Mouse (Mus musculus) yolk sac, embryonic 10.5 days (tissue): ENCODE data around the gene Prss45.
A peak's percentile ranks its signal among the peaks of the same experiment; 100 is the strongest.

Experiments used
- DNase-seq: peaks from one replicate; pipeline ENCODE4 v3.0.0-alpha.2; 2017; ENCODE audit warnings: low spot score

Prss45 gene

DNA sequence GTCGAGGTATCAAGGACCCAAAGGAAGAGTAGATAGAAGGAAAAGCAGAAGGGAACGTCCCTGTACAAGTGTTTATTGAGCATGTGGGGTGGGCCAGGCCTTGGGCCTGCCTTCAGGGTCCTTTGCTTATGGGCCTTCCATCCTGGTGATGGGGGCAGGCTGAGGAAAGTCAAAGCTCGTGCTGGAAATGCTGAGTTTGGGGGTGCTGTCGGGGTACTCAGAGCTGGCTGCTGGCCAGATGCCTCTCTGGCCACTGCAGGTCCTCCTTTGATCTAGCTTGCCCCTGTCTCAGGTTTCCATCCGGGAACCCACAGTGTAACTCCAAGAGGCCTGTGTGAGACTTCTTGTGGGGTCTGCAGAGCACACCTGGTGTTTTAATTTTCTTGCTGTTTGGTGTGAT lies 24.1 kb downstream of the Prss45 start:
- no peak for DNase-seq

GRCm38 (mm10) chr9:110858967-110859596 lies 24.7 kb downstream of the Prss45 start:
- no peak for DNase-seq

DNA sequence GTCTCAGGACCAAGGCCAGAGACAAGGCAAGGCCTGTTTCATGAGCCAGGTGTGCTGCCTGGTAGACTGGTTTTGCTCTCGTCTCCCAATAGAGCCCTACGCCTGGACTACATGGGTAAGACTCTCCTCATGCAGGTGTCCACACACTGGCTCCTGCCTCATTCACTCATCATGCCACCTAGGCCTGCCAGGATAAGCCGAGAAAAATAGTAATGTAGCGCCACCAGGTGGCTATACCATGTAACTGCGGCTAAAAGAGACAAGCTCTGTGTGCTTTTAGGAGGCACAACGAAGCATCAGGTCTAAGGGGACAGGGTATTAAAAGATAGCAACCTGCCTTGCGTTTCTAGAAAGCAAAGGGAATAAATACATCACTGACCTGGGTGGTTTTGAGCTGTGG lies 36.6 kb downstream of the Prss45 start:
- no peak for DNase-seq

DNA sequence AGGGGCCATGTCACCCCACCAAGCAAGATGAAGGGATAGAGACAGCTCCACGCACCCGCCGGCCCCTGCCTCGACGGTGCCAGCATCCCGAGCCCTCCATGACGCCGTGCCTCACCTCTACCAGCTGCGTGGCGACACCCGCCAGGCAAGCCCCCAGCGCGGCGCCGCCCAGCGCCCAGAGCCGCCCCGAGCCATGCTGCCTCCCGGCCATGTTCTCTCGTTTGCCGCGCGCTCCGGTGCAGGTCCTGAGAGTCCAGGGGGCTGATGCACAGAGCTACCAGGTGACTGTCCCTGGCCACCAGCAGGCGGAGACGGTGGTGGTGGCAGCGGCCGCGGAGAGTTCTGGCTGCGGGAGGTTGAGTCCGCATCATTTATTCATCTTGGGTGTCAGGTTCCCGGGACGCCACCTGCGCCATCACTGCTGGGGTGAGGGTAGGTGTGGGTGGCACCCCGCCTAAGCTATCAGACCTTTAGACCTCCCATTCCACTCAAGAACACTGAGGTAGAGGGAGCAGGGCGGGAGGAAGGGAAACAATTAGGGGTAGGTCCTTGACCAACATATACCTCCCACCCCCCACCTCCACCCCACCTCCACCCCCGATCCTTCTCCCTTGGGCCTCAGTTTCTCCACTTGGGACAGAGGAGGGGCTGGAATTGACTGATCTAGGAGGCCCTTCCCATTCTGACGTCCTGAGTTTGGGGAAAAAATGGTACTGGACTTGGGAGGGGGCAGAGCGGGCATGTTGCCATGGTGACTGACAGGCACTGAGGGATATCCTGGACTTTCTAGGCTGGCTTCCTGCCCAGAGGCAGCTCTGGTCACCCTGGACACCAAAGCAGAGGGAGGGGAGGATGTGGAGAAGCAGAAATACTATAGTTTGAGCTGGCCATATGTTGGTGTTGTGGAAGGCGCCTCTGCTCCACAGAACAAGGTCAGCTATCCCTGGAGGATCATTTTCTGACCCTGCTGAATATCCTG lies 39.6 kb downstream of the Prss45 start:
- DNase-seq: no peak

- no peak for DNase-seq
Observed at GRCm38 (mm10) chr9:110874660-110875191, 40.3 kb downstream of the Prss45 start.

GRCm38 (mm10) chr9:110875288-110875695 lies 40.9 kb downstream of the Prss45 start:
- DNase-seq: peak; percentile 80

DNA sequence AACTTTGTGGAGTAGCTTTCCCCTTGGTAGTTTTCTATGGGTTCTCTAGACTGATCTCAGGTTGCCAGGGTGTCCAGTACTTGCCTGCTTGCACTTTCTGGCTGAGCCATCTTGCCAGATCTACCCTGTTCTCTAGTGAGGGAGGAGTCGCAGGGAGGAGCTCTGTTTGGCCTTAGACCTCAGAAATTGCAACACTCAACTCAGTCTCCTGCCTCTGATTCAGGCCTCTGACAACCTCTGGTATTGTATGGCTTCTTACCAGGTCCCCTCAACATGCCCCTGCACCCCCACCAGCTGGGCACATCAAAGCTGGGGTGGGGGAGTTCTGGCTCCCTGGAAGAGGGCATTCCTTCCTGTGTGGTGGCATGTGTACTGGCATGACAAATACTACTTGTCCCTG lies 43.0 kb downstream of the Prss45 start:
- peak; percentile 51 for DNase-seq

DNA sequence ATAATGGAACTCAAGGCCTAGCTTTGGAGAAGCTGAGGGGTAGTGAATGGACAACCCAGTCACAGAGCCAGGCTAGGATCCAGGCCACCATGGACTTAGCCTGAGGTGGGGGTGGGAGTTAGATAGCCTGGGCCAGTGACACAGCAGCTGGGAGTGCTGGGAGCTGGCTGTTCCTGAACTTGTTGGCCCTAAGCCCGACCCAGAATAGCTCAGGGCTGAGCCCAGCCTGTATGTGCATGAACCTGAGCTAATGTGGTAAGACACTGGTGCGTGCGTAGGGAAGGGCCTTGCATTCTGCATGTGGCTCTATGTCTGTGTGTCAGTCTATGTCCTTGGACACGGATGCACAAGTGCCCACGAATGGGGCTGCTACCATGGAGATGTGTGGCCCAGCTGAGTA lies 43.5 kb downstream of the Prss45 start:
- DNase-seq: no peak

DNA sequence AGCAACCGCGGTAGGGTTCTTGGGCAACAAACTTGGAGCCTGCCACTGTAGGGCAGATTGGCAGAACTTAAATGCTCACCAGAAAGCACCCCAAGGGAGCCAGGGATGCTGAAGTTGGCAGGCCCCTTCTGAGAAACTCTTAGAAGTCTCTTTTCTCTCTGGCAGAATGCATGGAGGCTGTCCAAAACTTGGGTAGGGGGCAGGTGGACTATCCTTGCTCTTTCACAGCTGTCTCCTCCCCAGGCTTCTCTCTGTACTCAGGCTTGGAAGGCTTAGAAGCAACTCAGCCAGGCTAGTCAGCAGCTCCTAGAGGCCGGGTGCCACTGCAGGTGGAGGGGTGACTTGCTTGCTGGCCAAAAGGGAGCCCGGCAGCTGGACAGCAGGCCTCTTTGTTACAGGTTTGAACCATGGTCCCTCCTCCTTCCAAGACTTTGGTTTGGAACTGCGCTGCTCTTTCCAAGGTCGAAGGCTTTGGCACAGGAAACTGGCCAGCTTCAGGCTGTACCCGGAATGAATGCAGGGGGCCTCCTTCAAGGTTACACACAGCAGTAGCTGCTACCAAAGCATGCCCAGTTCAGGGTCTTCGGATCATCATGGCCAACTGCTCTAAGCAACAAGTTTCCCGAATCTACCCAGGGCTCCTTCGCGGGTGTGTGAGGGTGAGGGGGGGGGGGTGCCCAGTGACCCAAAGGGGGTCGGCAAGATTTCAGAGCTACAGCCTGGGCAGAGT lies 45.0 kb downstream of the Prss45 start, which contains the start of gene Als2cl:
Gene Als2cl (plus strand): TSS at position 680 of the 730 bp plus-strand sequence.
- no peak for DNase-seq

DNA sequence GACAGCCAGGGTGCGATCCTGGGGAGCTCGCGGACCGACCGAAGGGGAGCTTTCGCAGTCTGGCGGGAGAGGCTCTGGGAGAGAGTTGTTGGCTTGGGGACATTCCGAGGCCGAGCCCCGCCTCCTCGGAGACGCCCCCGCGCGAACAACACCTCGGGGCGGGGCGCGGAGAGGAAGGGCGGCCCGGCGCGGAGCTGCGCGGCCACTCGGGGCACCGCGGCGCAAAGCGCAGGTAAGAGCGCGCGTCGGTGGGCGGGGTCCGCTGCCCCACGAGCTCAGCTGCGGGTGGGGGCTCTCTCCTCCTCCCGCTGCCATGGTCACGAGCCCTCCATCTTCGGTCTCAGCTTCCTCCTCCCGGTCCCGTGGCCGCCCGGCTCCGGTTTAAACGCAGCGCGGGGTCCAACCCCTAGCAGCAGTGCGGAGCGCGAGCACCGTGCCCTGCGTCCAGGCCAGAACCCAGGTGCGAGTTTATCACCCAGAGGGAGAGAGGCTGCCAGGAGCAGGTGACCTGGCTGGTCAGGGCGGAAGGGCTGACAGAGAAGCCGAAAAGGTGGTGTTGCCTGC lies 45.7 kb downstream of the Prss45 start, which contains the start of gene Tmie:
Gene Tmie (minus strand): TSS at position 116 of the 564 bp plus-strand sequence.
- peak; percentile 73 for DNase-seq

DNA sequence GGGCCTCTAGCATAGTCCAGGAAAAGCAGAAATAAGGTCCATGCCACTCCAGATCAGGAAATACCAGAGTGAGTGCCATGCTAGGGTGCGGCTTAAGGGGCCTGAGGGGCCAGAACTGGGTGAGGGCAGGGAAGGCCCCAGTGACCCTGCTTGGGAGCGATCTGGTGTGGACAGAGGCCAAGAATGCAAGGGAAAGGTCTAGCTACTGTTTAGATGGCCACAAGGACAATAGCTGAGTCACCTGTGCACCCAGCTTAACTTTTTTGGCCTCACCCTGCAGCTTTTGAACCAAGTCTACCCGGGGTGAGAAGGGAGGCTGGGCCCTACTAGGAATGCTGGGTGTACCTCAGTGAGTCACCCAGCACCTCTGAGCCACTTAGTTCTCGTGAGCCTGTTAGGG lies 46.4 kb downstream of the Prss45 start:
- DNase-seq: peak; percentile 21

GRCm38 (mm10) chr9:110881953-110882352 lies 47.6 kb downstream of the Prss45 start:
- no peak for DNase-seq

- DNase-seq: no peak
Observed at GRCm38 (mm10) chr9:110887388-110888303, 53.3 kb downstream of the Prss45 start.

DNA sequence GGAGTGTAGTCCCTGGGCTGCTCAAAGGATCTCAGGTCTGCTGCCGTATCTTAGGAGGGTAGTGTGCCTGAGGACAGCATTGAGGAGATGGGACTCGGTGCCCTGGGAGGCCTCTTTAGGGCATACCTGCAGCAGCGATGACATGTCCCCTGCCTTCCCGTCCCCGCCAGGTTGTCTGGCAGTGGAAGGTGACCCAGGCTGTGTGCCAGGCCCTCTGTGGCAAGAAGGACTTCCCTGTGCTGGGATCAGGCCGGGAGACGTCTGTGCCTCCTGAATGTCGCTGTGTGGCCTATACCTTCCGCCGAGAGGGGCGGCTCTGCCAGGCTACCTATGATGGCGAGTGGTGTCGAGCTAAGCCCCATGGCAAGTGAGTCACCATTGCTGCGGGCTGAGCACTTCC lies 54.5 kb downstream of the Prss45 start:
- DNase-seq: no peak

DNA sequence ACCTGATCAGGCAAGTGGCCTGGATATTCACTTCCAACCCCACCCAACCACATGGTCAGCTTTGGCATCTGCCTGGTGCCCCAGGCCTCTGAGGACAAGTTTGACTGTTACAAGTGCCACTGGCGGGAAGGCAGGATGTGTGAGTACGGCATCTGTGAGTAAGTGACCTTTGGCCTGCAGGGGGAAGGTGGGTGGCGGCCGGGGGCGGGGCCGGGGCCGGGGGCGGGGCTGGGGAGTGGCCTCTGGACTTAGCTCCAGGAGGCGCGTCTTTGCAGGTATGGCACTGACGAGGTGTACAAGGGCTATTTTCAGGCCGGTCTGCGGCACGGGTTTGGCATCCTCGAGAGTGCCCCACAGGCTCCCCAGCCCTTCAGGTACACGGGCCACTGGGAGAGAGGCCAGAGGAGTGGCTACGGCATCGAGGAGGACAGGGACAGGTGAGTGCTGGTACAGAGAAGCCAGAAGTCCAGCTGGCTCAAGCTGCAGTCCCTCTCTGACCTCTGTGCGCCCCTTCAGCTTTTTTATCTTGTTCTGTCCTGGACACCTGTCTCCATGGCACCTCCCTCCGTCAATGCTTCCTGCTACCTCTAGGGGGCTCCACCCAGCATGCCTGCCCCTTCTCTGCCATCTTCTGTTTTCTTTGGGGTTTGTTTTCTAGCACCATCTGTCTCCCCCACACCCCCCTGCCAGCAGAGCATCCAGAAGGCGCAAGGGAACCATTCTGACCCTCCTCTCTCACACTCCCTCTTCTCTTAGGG lies 55.8 kb downstream of the Prss45 start:
- peak; percentile 90 for DNase-seq
